In the genomic region with DNA sequence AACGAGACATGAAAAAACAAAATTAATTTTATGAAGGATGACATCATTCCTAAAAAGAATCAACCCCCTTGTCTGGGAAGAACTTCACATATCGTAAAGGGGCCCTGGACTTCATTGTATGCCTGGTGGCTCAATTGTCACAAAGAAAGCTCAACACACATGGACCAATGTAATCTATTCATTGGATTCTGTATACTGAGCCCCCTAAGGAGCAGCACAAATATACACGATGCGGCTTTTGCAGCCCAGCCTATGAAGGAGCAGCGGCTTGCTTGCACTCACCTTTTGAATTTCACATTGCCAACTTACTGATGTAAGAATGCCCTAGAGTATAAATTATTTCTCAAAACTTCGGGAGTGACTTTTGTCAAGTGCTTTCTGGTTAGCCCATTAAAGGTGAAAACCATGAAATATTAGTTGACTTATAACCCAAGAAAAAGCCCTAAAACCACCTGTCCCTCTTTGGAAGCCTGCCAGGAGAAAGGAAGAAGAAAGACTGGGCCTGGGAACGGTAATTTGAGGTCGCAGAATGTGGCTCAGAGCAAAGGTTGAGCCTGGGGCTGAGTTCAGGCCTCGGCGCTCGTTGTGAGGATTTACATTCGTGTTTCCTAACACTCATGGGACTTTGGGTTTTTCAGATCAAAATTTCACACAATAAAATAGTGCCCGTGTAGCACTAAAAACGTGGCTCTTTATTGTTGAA, we compare ENCODE assay signal across 10 mouse cellular contexts.
"Had no signal": no experiment of that assay in that cellular context is flagged by ENCODE, and none has a peak within 500 bp of the region (broad histone marks: within the 10 kb centered on the region; RNA-seq: fewer than 3 reads in every experiment).

No protein-coding gene starts in this region.

- H3K9me3 ChIP-seq: intestine, embryonic 15.5 days; limb, embryonic 12.5 days had no signal

- ATAC-seq: intestine, embryonic 15.5 days had no signal

- H3K4me3 ChIP-seq: intestine, embryonic 15.5 days; left cerebral cortex, adult 2 months; limb, embryonic 12.5 days had no signal

- H3K27me3 ChIP-seq: intestine, embryonic 15.5 days; limb, embryonic 12.5 days had no signal

- H3K36me3 ChIP-seq: intestine, embryonic 15.5 days; limb, embryonic 12.5 days had no signal

- H3K9ac ChIP-seq: intestine, embryonic 15.5 days; limb, embryonic 12.5 days; liver, embryonic 14.5 days had no signal

- H3K4me1 ChIP-seq: intestine, embryonic 15.5 days had no signal

- DNase-seq: kidney, adult 18-20 months; kidney, postnatal 4 days; lung, adult 18-20 months; thymus, postnatal 4 days had no signal

- H3K27ac ChIP-seq: intestine, embryonic 15.5 days; kidney, postnatal 0 days; left cerebral cortex, adult 2 months; limb, embryonic 12.5 days; liver, embryonic 14.5 days; stomach, postnatal 0 days had no signal

- H3K4me2 ChIP-seq: intestine, embryonic 15.5 days; limb, embryonic 12.5 days had no signal
